Mouse (Mus musculus) left cerebral cortex, adult 11 months (tissue): ENCODE measurements around the gene Zfp326.

Experiments
- DNase-seq: peaks from one replicate; pipeline ENCODE4 v3.0.0; 2022; ENCODE audit warnings: low spot score

The Zfp326 gene

GRCm38 (mm10) chr5:105867427-105867826 is 8.9 kb upstream of the Zfp326 start:
- no peak for DNase-seq

DNA sequence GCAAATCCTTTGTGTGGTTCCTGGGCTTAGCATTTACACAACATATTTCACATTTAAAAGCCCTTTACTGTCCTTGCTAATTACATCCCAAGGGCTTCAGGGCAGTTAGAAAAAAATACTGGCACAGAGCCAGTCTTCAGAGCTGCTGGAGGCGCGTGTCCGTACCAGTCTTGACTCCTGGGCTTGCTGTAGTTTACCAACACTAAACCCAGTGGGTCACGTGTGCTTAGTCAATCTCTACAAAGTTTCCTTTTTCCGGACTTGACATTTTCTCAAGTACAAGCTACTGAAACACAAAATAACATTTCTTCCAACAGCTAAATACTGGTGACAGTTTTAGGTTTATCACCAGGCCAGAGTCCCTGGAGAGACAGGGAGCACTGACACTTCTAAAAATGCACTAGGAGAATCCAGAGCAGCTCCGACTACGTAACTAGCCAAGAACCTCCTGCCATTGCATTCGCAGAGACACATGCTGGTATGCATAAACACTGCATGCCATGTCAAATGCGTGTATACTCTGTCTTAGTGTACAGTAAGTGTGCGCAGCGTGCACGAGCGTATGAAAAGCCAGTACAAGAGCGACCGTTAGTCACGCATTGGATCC is 8.4 kb upstream of the Zfp326 start:
- no peak for DNase-seq

DNA sequence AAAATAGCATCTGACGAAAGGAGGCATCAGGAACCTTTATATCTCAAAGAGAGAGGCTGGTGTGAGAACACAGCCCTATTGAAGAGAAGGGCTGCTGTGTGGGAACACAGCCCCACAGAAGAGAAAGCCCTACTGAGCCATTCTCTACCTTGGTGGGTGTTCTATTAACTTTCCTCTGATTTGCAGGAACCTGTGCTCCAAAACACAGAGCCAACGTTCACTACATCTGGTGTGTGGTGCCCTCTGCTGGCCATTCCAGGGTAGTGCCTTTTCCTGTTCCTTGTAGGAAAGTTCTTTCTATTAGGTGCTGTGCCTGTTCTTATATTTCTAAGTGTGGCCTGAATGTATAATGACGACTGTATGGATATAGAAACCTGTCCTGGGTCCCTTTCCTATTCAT is 7.8 kb upstream of the Zfp326 start:
- DNase-seq: peak; percentile 50

GRCm38 (mm10) chr5:105869739-105870138 is 6.6 kb upstream of the Zfp326 start:
- DNase-seq: no peak

DNA sequence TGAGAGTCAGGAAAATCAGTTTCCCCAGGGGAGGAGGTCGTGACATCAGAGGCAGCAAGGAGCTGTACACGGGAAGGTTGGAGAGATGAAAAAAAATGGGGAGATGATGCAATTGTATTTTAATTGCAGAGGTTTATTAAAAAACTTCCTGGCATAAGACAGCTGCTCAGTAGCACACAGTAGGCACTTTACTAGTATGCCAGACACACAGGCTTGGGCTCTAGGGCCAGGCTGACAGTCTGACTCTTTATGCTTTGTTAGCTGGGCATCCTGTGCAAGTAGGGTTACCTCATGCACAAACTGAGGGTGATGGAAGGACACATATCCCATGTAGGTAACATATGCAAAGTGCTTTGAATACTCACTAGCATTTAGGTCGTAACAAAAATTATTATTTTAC is 5.2 kb upstream of the Zfp326 start:
- DNase-seq: no peak

GRCm38 (mm10) chr5:105872176-105872575 is 4.2 kb upstream of the Zfp326 start:
- no peak for DNase-seq

- no peak for DNase-seq
Measured at GRCm38 (mm10) chr5:105872916-105873315, 3.4 kb upstream of the Zfp326 start.

- DNase-seq: no peak
Measured at GRCm38 (mm10) chr5:105873774-105874173, 2.6 kb upstream of the Zfp326 start.

GRCm38 (mm10) chr5:105874476-105874875 is 1.9 kb upstream of the Zfp326 start:
- no peak for DNase-seq

- no peak for DNase-seq
Measured at GRCm38 (mm10) chr5:105876925-105877774, 785 bp downstream of the Zfp326 start.

- no peak for DNase-seq
Measured at GRCm38 (mm10) chr5:105887317-105887716, 11.0 kb downstream of the Zfp326 start.

DNA sequence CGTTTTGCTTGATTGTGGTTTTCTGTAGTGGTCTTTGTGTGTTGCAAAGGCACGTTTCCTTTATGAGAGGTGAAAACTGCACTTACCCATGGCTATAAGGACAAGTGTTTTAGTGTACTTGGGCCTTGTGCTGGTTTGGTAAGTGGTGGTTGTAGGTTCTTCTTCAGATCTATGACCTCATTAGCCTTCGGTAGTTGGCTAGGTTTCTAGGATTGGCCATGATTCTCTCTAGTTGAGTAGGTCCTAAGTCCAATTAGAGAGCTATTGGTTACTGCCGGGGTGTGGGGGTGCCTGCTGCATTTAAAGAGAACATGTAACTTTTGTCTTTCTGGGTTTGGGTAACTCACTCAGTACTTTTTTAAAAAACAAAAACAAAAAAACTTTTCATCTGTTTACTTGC is 21.8 kb downstream of the Zfp326 start:
- no peak for DNase-seq

- DNase-seq: no peak
Measured at GRCm38 (mm10) chr5:105909209-105909608, 32.8 kb downstream of the Zfp326 start.

DNA sequence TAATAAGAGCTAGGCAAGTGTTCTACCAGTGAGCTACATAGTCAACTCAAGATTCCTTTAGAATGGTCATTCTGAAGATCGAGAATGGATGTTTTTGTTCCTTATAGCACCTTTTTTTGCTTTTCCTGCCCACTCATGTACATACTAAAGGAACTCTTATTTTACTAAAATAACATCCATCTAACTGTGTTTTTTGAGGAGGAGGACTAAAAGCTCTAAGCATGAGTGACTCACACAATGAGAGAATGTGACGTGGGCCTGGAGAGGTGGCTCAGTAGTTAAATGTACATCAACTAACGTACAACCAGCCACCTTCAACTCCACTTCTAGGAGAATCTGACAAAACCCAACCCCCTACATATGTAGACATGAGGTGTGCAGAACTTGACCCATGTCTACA is 33.3 kb downstream of the Zfp326 start:
- no peak for DNase-seq

DNA sequence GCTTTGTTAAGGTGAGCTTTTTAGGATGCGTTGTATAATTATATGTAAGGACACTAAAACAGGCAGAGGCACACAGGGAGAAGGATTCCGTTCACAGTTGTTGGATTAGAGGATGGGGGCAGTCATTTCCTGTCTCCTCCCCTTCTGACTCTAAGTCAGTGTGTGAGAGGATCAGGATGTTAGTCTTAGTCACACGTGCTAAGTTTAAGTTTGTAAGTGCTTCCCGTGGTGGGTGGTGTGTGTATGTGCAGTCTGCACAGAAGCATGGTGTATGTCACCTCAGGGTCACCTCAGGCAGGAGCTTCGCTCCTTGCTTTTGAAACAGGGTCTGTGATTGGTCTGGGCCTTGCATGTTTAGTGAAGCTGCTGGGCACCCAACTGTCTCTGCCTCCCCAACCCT is 35.1 kb downstream of the Zfp326 start:
- DNase-seq: no peak

GRCm38 (mm10) chr5:105917398-105917797 is 41.0 kb downstream of the Zfp326 start:
- no peak for DNase-seq

- no peak for DNase-seq
Measured at GRCm38 (mm10) chr5:105918289-105918688, 41.9 kb downstream of the Zfp326 start.

GRCm38 (mm10) chr5:105922818-105923487 is 46.6 kb downstream of the Zfp326 start:
- DNase-seq: no peak

DNA sequence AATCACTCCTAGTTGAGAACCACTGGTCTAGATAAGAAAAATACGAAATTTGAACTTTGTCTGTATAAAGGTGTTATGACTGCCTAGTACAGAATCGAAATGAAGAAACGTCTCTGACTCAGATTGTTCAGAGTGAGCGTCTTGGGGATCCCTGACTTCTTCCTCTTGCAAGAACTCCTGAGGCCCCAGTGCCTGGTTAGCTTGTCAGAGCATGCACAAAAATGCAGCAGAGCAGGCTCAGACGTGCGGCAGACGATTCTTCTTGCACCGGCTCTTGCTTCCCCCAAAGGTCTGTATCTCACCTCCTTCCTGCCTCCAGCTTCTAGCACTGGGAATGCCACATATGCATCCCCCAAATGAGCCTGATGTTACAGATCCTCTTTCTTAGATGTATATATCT is 48.0 kb downstream of the Zfp326 start:
- no peak for DNase-seq

DNA sequence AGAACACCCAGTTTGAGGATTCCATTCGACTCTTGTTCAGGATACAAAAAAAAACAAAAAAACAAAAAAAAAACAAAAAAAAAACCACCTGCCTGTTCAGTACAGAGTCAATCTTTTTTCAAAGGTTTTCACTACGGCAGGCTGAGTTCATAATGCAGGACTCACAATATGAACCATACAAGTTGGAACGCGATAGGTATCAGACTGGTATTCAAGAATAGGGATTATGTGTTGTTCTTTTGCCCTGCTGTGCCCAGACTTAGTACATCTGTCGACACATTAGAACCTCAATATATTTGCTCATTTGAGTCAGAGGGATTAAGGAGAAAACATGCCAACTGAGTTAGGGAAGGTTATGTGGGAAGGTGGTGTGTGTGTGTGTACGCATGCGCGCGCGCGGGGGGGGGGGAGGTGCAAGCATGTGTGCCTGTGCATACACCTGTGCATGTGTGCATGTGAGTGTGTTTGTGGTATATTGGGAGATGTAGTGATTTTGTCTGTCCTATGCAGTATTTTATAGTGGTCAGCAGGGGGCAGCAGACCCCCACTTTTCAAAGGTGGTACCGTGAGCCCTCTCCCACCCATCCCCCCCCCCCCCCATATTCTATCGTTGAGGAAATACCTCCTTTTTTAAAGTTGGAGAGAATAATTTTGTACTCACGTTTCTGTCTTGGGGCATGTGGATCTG is 49.3 kb downstream of the Zfp326 start:
- DNase-seq: no peak

GRCm38 (mm10) chr5:105930282-105930681 is 53.9 kb downstream of the Zfp326 start:
- no peak for DNase-seq

DNA sequence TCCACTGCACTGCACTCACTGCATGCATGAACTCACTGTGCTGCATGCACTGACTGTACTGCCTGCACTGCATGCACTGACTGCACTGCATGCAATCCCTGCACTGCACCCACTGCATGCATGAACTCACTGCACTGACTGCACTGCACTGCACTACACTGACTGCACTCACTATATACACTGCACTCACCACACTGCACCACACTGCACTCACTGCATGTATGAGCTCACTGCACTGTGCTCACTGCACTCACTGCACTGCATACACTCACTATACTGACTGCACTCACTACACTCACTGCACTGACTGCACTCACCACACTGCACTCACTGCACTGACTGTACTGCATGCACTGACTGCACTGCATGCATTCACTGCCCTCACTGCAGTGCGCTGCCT is 56.0 kb downstream of the Zfp326 start:
- no peak for DNase-seq

DNA sequence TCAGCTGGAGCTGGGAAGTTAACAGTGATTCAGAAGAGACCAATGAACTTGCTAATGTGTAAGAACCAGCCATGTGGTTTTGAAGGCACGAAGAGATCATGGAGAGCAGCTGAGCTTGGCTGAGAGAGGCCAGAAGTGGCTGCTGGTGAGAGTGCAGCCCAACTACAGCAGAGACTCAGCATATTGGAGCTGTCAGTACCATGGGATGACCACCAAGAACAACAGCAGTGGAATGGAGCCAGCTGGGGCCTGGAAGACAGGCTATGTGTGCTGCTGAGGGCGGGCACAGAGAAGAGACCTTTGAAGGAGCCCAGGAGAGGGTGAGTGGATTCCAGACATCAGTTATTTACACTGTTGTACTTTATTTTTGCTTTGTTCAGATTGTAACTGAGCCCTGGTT is 65.6 kb downstream of the Zfp326 start:
- DNase-seq: no peak
